Mouse (Mus musculus) megakaryocyte, adult 5-6 weeks (primary cell): ENCODE data around the gene Fgfbp1. TPM values are rescaled to one million over a fixed set of nuclear protein-coding genes. Genes with fewer than 3 reads are reported as not detected.

Source experiments
- ATAC-seq: 2 replicates; pipeline ENCODE4 v1.8.0; 2016; ENCODE audit warnings: mild to moderate bottlenecking, inconsistent platforms; ENCODE audit not compliant: poor library complexity, severe bottlenecking
- total RNA-seq, 2 experiments: library from RNA; stranded (forward) in 1 of 2; stranded (reverse) in 1 of 2; fragments of 153-499, 151-499 nt in 1 of 2; fragments of 221-1000, 200-1000 nt in 1 of 2; gene quantifications; 2 replicates each; pipeline versions ENCODE4 v1.2.3 to v1.2.4; 2015 to 2017

Fgfbp1 gene
- total RNA-seq, 2 experiments from 2014 or later: not detected

DNA sequence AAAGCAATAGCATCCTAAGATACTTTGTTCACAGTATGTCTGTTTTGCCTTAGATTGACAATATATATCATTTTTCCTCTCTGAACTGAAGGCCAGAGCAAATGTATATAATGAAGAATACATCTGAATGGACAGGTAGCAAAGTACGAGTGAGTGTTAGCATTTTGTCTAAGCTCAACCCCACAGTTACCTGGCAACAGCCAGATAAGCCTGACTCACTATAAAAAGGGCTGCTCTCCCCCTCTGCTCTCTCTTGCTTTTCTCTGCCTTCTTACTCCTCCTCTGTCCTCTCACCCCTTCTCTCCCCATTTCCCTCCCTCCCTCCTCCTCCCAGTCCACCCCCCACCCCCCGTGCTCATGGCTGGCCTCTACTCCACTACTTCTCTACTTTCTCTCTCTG is 48.3 kb downstream of the Fgfbp1 start:
- no peak for ATAC-seq

Other genes starting within 250 kb of the Fgfbp1 start
- 29.8 and 31.3 TPM in 2 replicates for gene Bst1, start 162.9 kb downstream of the Fgfbp1 start, total RNA-seq (2015)
- gene Bst1, start 162.9 kb downstream of the Fgfbp1 start, total RNA-seq (2017): 25.1 and 32.3 TPM in 2 replicates
- 81.7 and 82.1 TPM in 2 replicates for gene Fbxl5, start 160.1 kb downstream of the Fgfbp1 start, total RNA-seq (2015)
- gene Fbxl5, start 160.1 kb downstream of the Fgfbp1 start, total RNA-seq (2017): 93.8 and 106 TPM in 2 replicates
- 0.83 and 1.6 TPM in 2 replicates for gene Cd38, start 113.2 kb downstream of the Fgfbp1 start, total RNA-seq (2015)
- gene Cd38, start 113.2 kb downstream of the Fgfbp1 start, total RNA-seq (2017): 0.45 and 0.48 TPM in 2 replicates
- 2.4 and 5.7 TPM in 2 replicates for gene Gm7879, start 68.6 kb downstream of the Fgfbp1 start, total RNA-seq (2015)
- 1.7 and 3.1 TPM in 2 replicates for gene Gm7879, start 68.6 kb downstream of the Fgfbp1 start, total RNA-seq (2017)
- gene Prom1, start 120.3 kb upstream of the Fgfbp1 start, total RNA-seq (2015): 9.5 and 11.1 TPM in 2 replicates
- 7.8 and 9.7 TPM in 2 replicates for gene Prom1, start 120.3 kb upstream of the Fgfbp1 start, total RNA-seq (2017)
- gene Tapt1, start 244.8 kb upstream of the Fgfbp1 start, total RNA-seq (2015): 30.1 and 31.8 TPM in 2 replicates
- 34.5 and 44.2 TPM in 2 replicates for gene Tapt1, start 244.8 kb upstream of the Fgfbp1 start, total RNA-seq (2017)